Mouse (Mus musculus) mammary gland, adult 2 months (tissue): ENCODE data around the gene Rhbdd3. TPM values are rescaled to one million over a fixed set of nuclear protein-coding genes. Genes with fewer than 3 reads are reported as not detected.

Experiments
- polyA plus RNA-seq: library from polyadenylated mRNA; depleted of rRNA; stranded (reverse); fragments of >200 nt; gene quantifications from 2 replicates; pipeline ENCODE4 v1.2.3, GENCODE M21; 2012; ENCODE audit warnings: low replicate concordance; rRNA removed

The Rhbdd3 gene
- 37.3 and 48.5 TPM in 2 replicates for polyA plus RNA-seq

GRCm38 (mm10) chr11:5098736-5099542 is at the start of gene Rhbdd3, which contains the start of gene Ewsr1:
Gene Rhbdd3 (plus strand): TSS chr11:5098926.
Gene Ewsr1 (minus strand): TSS chr11:5099266.

DNA sequence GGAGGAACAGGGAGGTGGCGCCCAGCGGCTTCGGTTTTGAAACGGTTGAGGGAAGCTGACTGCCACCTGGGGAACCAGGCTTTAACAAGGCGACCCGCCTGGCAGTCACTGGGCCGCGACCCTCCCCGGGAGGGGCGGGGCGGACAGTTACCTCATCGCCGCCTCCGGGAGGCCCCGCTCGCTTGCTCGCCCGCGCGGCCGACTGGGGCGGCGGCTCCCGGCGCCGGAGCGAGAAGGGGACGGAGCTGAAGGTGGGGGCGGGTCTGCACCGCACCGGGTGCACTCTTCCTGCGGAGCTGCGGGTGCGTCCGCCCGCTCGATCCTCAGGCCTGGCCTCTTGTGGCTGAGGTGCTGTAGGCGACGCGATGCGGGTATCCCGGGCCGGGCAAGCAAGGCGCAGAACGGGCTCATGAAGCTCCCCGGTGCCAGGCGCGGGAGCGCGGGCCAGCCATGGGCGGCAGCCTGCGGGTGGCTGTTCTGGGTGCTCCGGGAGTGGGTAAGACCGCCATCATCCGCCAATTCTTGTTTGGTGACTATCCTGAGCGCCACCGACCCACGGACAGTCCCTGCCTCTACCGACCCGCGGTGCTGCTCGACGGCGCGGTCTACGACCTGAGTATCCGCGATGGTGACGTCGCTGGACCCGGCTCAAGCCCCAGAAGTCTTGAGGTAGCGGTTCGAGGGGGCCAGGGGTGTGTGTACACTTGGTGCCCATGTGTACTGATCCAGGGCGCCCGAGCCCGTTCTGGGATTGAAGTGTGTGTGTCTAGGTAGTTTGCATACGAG is 40.7 kb upstream of the Rhbdd3 start, which contains the start of gene Rasl10a:
TSS of gene Rasl10a (plus strand) at position 273 of the 786 bp plus-strand sequence.

GRCm38 (mm10) chr11:5065056-5065821 is 33.5 kb upstream of the Rhbdd3 start, which contains the start of gene Gas2l1:
Gene Gas2l1 (minus strand): TSS chr11:5065327.

GRCm38 (mm10) chr11:5151680-5152337 is 53.1 kb downstream of the Rhbdd3 start, which contains the start of gene Emid1:
Gene Emid1 (minus strand): TSS chr11:5152257.

Other genes starting within 250 kb of the Rhbdd3 start
- gene Nf2, start 249.4 kb upstream of the Rhbdd3 start, polyA plus RNA-seq, result 47.4 and 61.4 TPM in 2 replicates
- gene Nipsnap1, start 225.0 kb upstream of the Rhbdd3 start, polyA plus RNA-seq, result 16.5 and 18.3 TPM in 2 replicates
- gene Thoc5, start 203.6 kb upstream of the Rhbdd3 start, polyA plus RNA-seq, result 14.5 and 19.3 TPM in 2 replicates
- gene Nefh, start 150.9 kb upstream of the Rhbdd3 start, polyA plus RNA-seq, result 0.36 and 1.4 TPM in 2 replicates
- gene Ap1b1, start 112.1 kb upstream of the Rhbdd3 start, polyA plus RNA-seq, result 92.1 and 96.8 TPM in 2 replicates
- 5.0 and 6.0 TPM in 2 replicates for gene Rasl10a, start 40.8 kb upstream of the Rhbdd3 start, polyA plus RNA-seq
- gene Gas2l1, start 33.6 kb upstream of the Rhbdd3 start, polyA plus RNA-seq, result 65.3 and 117 TPM in 2 replicates
- gene Ewsr1, start 340 bp downstream of the Rhbdd3 start, polyA plus RNA-seq, result 405 and 472 TPM in 2 replicates
- gene Emid1, start 53.3 kb downstream of the Rhbdd3 start, polyA plus RNA-seq, result 15.9 and 32.0 TPM in 2 replicates
- 23.7 and 26.4 TPM in 2 replicates for gene Kremen1, start 162.6 kb downstream of the Rhbdd3 start, polyA plus RNA-seq